Mouse (Mus musculus) left cerebral cortex, adult 2 months (tissue): ENCODE data around the gene Ushbp1. TPM values are rescaled to one million over a fixed set of nuclear protein-coding genes. Genes with fewer than 3 reads are reported as not detected.

ENCODE experiments used
- DNase-seq, 2 experiments: peaks; one replicate each; pipeline ENCODE4 v3.0.0; 2021 to 2022; ENCODE audit warnings: low spot score in 2 of 2, mixed read lengths in 1 of 2; ENCODE audit errors: extremely low spot score in 1 of 2
- H3K27ac ChIP-seq: fragments of 200-600 bp; 2 replicates; pipeline ENCODE4 v1.8.1; 2022
- H3K4me3 ChIP-seq: fragments of 200-600 bp; 2 replicates; pipeline ENCODE4 v1.8.1; 2022
- CTCF ChIP-seq: fragments of 200-600 bp; IDR thresholded peaks from 2 replicates; pipeline ENCODE4 v1.8.1; 2022; ENCODE audit warnings: antibody characterized with exemption, mild to moderate bottlenecking, moderate library complexity
- intact Hi-C: fragments of 180-260 bp; cut with DNase I; formaldehyde crosslinking; loops from one replicate; pipeline ENCODE4 v1.15.1; 2025
- total RNA-seq, 2 experiments: library from RNA; stranded (reverse); gene quantifications; 2 replicates each; pipeline ENCODE4 v1.2.3; 2021

Gene Ushbp1
- total RNA-seq, 2 experiments from 2014 or later, result 4.6 to 4.7 TPM

- Histone ChIP-seq H3K4me3 (peak overlapping the region; percentile 42; the same call in 1 of the 2 replicates), H3K27ac (peak overlapping the region; percentile 62)
- intact Hi-C loops, result no loop called here
- TF ChIP-seq CTCF, result no peak
- no peak for DNase-seq
Observed at GRCm38 (mm10) chr8:71376423-71377030, 19.1 kb downstream of the Ushbp1 start.

GRCm38 (mm10) chr8:71375581-71376422, 19.8 kb downstream of the Ushbp1 start:
- peak; percentile 68 to 78 for DNase-seq
- no peak; the same call in 1 of the 2 replicates for TF ChIP-seq CTCF
- Histone ChIP-seq H3K4me3 (peak overlapping the region; percentile 42), H3K27ac (peak overlapping the region; percentile 62)
- intact Hi-C loops, result no loop called here

DNA sequence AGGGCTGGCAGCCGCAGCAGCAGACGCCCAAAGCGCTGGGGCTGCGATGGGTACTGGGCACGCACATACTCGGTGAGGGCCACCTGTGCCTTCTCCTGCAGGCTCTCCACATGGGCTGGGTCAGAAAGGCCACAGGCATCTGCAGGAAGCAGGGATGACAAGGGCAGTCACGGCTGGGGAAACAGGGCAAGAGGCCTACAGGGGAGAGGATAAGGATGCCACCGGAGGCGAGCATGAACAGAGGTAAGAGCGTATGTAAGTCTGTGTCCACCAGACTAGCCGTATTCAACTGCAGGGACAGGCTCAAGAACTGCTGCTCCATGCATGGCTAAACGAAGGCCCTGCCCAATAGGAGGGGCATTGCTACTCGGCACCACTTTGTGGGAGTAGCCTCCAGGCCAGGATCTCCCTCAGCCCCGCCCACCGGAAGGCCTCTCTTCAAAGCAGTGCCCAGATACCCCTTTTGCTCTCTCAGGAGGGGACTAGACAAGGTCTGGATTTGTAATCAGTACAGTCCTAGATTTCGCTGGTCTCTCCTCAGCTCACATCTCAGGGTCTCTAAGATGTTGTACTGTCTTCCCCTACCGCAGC, 20.9 kb downstream of the Ushbp1 start:
- TF ChIP-seq CTCF, result no peak
- no peak overlapping the region for H3K4me3 ChIP-seq
- intact Hi-C loops, result loop anchor here (5.0 kb wide), 1 partner anchor 88 kb away; the partner anchor contains the start of genes Abhd8 and Mrpl34
- DNase-seq, result no peak
- no peak overlapping the region for H3K27ac ChIP-seq

DNA sequence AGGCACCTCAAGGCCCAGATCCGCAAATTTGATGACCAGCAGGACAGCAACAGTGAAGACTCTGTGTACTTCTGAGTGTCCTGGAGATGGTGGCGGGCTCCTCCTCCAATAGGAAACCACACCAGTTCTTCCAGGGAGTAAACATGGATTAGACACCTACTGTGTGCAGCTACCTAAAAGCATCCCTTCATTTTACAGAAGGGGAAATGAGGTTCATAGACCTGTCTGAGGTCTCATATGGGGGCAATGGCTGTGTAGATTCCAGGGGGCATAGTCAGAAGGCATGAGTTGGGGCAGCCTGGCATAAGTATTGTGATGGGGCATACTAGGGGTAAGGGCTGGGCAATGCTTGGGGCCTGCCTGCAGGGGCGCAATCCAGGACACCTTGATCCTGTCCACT, 22.6 kb downstream of the Ushbp1 start:
- intact Hi-C loops, result loop anchor here (5.0 kb wide), 1 partner anchor 89 kb away; the partner anchor contains the start of genes Abhd8 and Mrpl34
- TF ChIP-seq CTCF, result no peak
- no peak overlapping the region for H3K27ac ChIP-seq
- no peak overlapping the region for H3K4me3 ChIP-seq
- DNase-seq, result no peak

- intact Hi-C loops, result loop anchor here (5.0 kb wide), 1 partner anchor 90 kb away; the partner anchor contains the start of genes Abhd8 and Mrpl34
- DNase-seq, result no peak
- no peak for TF ChIP-seq CTCF
- Histone ChIP-seq H3K4me3 (no peak overlapping the region), H3K27ac (no peak overlapping the region)
Observed at GRCm38 (mm10) chr8:71372427-71372826, 23.2 kb downstream of the Ushbp1 start.

GRCm38 (mm10) chr8:71371236-71371848, 24.3 kb downstream of the Ushbp1 start, which contains the start of gene Ocel1:
Ocel1 (plus strand) TSS chr8:71371298.
- peak; percentile 98 to 99 for DNase-seq
- intact Hi-C loops, result loop anchor here (5.0 kb wide), 1 partner anchor 91 kb away; the partner anchor contains the start of genes Abhd8 and Mrpl34
- Histone ChIP-seq H3K4me3 (peak within 1 kb of the TSS; percentile 95), H3K27ac (peak within 1 kb of the TSS; percentile 99)
- TF ChIP-seq CTCF, result peak; percentile 100

- peak overlapping the region; percentile 99 for H3K27ac ChIP-seq
- no peak for DNase-seq
- peak overlapping the region; percentile 95 for H3K4me3 ChIP-seq
- no peak for TF ChIP-seq CTCF
- intact Hi-C loops, result loop anchor here (5.0 kb wide), 1 partner anchor 92 kb away; the partner anchor contains the start of genes Abhd8 and Mrpl34
Observed at GRCm38 (mm10) chr8:71370711-71371235, 24.8 kb downstream of the Ushbp1 start.

GRCm38 (mm10) chr8:71369040-71369718, 26.4 kb downstream of the Ushbp1 start:
- H3K4me3 ChIP-seq, result no peak overlapping the region
- intact Hi-C loops, result loop anchor here (5.0 kb wide), 3 partner anchors 97 to 553 kb away; partner anchors contain the start of genes Haus8, Myo9b and Rpl18a
- TF ChIP-seq CTCF, result no peak

GRCm38 (mm10) chr8:71368366-71368765, 27.2 kb downstream of the Ushbp1 start:
- no peak for TF ChIP-seq CTCF
- Histone ChIP-seq H3K4me3 (no peak overlapping the region), H3K27ac (no peak overlapping the region)
- intact Hi-C loops, result loop anchor here (5.0 kb wide), 3 partner anchors 96 to 554 kb away; partner anchors contain the start of genes Haus8, Myo9b and Rpl18a
- no peak for DNase-seq

More at GRCm38 (mm10) chr8:71369040-71369718, 26.4 kb downstream of the Ushbp1 start:
- H3K27ac ChIP-seq, result no peak overlapping the region
- no peak for DNase-seq

DNA sequence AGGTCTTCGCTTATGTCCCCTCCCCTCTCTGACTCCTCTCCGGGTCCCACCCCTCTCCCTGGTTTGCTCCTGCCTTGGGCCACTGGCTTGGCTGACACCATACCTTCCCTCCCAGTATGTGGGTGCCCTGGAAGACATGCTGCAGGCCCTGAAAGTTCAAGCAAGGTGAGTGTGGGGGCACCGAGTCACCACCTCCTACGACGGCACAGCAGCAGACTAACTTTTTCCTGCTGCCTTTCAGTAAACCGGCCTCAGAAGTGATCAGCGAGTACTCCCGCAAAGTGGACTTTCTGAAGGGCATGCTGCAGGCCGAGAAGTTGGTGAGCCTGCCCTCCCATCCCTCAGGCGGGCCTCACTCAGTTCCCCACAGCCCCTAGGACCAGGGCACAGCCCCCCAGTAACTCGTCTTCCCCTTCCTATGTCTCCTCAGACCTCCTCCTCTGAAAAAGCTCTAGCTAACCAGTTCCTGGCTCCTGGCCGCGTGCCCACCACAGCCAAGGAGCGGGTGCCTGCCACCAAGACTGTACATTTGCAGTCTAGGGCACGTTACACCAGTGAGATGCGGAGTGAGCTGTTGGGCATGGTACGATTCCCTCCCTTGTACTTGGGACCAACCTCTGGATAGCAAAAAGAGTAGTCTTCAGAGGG, 27.9 kb downstream of the Ushbp1 start:
- TF ChIP-seq CTCF, result no peak
- intact Hi-C loops, result loop anchor here (2.0 to 5.0 kb wide), 4 partner anchors 29 to 555 kb away; partner anchors contain the start of genes Babam1, Haus8, Myo9b and Rpl18a
- no peak for DNase-seq
- peak overlapping the region; percentile 99 for H3K27ac ChIP-seq
- peak overlapping the region; percentile 65 for H3K4me3 ChIP-seq
